Mouse (Mus musculus): ENCODE data around the gene Oscar.

DNA sequence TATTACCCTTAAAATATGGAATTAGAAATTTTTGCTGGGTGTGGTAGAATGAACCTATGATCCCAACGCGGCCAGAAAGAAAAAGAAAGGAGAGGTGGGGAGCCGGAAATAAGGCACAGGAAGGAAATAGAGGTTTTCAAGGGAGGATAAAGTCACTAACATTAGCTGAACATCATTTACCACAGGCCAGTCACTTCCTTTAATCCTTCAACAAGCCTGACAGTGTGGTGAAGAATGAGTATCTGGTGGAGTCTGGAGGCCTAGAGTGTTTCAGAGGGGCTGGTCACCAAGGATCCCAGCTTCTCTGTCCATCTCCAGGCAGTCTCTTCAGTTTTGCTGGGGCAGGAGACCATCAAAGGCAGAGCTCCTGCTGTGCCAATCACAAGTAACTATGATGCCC, 5.5 kb downstream of the Oscar start:
- TF ChIP-seq POLR2A (IDR thresholded peaks at IDR 0.05; ENCODE audit: low read depth, low read length): no peak
- TF ChIP-seq CTCF (IDR thresholded peaks at IDR 0.05; ENCODE audit: borderline replicate concordance, insufficient read depth, low read length): no peak

Data from embryonic fibroblast, embryonic 13.5 days (primary cell).